30 mouse cellular contexts compared by ENCODE assay signal in genomic region chr7:75478060-75478459, GRCm38 (mm10).
"Had no signal": no experiment of that assay in that cellular context is flagged by ENCODE, and none has a peak within 500 bp of the region (broad histone marks: within the 10 kb centered on the region; RNA-seq: fewer than 3 reads in every experiment).

No protein-coding gene starts in this region.

- H3K36me3 ChIP-seq: limb, embryonic 10.5 days; limb, embryonic 12.5 days; limb, embryonic 15.5 days; liver, embryonic 12.5 days; liver, embryonic 13.5 days; liver, embryonic 15.5 days; lung, embryonic 15.5 days; midbrain, embryonic 12.5 days; midbrain, embryonic 13.5 days; midbrain, embryonic 15.5 days; neural tube, embryonic 12.5 days had no signal

- ATAC-seq: liver, embryonic 12.5 days; liver, postnatal 0 days; lung, postnatal 0 days; midbrain, embryonic 13.5 days; midbrain, embryonic 15.5 days; midbrain, embryonic 16.5 days had no signal

- H3K9me3 ChIP-seq: limb, embryonic 10.5 days; limb, embryonic 12.5 days; limb, embryonic 13.5 days; limb, embryonic 15.5 days; liver, embryonic 12.5 days; liver, embryonic 13.5 days; liver, embryonic 15.5 days; lung, embryonic 15.5 days; megakaryocyte, embryonic 14.5 days; midbrain, embryonic 10.5 days; midbrain, embryonic 12.5 days; midbrain, embryonic 13.5 days; midbrain, embryonic 15.5 days; neural tube, embryonic 12.5 days had no signal

- H3K9ac ChIP-seq: limb, embryonic 12.5 days; limb, embryonic 13.5 days; limb, embryonic 15.5 days; liver, embryonic 12.5 days; liver, embryonic 13.5 days; liver, embryonic 14.5 days; liver, embryonic 15.5 days; liver, postnatal 0 days; lung, embryonic 14.5 days; lung, embryonic 15.5 days; midbrain, embryonic 12.5 days; midbrain, embryonic 13.5 days; midbrain, embryonic 15.5 days; neural tube, embryonic 12.5 days had no signal

- DNase-seq: left cerebral cortex, postnatal 4 days; liver; liver, embryonic 13.5 days; liver, postnatal 0 days; lung, adult 18-20 months; lung, adult 2 months; lung, embryonic 14.5 days; lung, postnatal 10 days; lung, postnatal 14 days; lung, postnatal 4 days; midbrain, embryonic 14.5 days had no signal

- H3K4me3 ChIP-seq: limb, embryonic 10.5 days; limb, embryonic 12.5 days; limb, embryonic 13.5 days; limb, embryonic 15.5 days; liver, embryonic 12.5 days; liver, embryonic 13.5 days; liver, embryonic 15.5 days; lung, embryonic 15.5 days; megakaryocyte, embryonic 14.5 days; midbrain, embryonic 10.5 days; midbrain, embryonic 12.5 days; midbrain, embryonic 13.5 days; midbrain, embryonic 15.5 days; neural tube, embryonic 12.5 days had no signal

- H3K4me2 ChIP-seq: limb, embryonic 12.5 days; limb, embryonic 13.5 days; limb, embryonic 15.5 days; liver, embryonic 11.5 days; liver, embryonic 12.5 days; liver, embryonic 13.5 days; liver, embryonic 15.5 days; lung, embryonic 14.5 days; lung, embryonic 15.5 days; midbrain, embryonic 11.5 days; midbrain, embryonic 12.5 days; midbrain, embryonic 13.5 days; midbrain, embryonic 15.5 days; neural tube, embryonic 12.5 days had no signal

- H3K27me3 ChIP-seq: limb, embryonic 12.5 days; limb, embryonic 13.5 days; limb, embryonic 15.5 days; liver, embryonic 12.5 days; liver, embryonic 13.5 days; liver, embryonic 15.5 days; lung, embryonic 15.5 days; megakaryocyte, embryonic 14.5 days; midbrain, embryonic 12.5 days; midbrain, embryonic 13.5 days; midbrain, embryonic 15.5 days; neural tube, embryonic 12.5 days had no signal

- H3K27ac ChIP-seq: limb, embryonic 10.5 days; limb, embryonic 12.5 days; limb, embryonic 13.5 days; limb, embryonic 15.5 days; liver, embryonic 12.5 days; liver, embryonic 13.5 days; liver, embryonic 14.5 days; liver, embryonic 15.5 days; lung, embryonic 15.5 days; macrophage; midbrain, embryonic 10.5 days; midbrain, embryonic 12.5 days; midbrain, embryonic 13.5 days; midbrain, embryonic 15.5 days; neural tube, embryonic 12.5 days had no signal

- H3K4me1 ChIP-seq: liver, embryonic 12.5 days; midbrain, embryonic 15.5 days; neural tube, embryonic 12.5 days had no signal
